Mouse (Mus musculus): Measurements from ENCODE around the gene Irs2.

DNA sequence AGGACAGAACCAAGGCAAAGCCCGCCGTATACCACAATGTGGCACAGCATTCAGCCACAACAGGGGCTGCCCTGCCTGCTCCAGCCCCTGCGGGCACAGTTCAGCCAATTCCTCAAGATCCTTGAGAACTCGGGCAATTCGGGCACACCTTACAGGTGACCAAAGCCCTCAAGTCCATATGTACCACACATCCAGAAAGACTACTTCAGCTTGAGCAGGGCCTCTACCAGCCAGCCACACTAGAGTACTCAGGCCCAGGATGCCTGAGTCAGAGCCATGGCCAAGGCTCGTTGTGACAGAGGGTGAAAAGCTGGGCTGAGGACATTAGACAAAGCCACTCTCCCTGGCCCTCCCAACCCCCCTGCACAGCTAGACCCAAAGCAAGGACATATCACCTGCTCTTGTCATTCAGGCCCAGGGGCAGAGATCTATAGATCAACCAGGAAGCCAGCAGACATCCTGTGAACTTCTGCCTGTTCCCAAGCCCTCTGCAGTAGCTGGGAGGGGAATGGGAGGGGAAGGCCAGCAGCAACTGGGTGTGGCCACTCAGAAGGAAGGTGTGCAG, 13.8 kb downstream of the Irs2 start:
- TF ChIP-seq CTCF (IDR thresholded peaks at IDR 0.05; ENCODE audit: low read depth) (no peak), EP300 (IDR thresholded peaks at IDR 0.05; ENCODE audit: low read depth) (no peak)

All from heart, postnatal 0 days (tissue).